Mouse (Mus musculus) stomach, postnatal 0 days (tissue): ENCODE data around the gene Tfg. TPM values are rescaled to one million over a fixed set of nuclear protein-coding genes. Genes with fewer than 3 reads are reported as not detected.
A peak's percentile ranks its signal among the peaks of the same experiment; 100 is the strongest.

ENCODE experiments used
- ATAC-seq: fragments of 200-750 bp; cut with Nextera tagmentation; 2 replicates; pipeline ENCODE4 v1.8.0; 2017; ENCODE audit not compliant: low FRiP score, low TSS enrichment
- DNase-seq: peaks from one replicate; pipeline ENCODE4 v3.0.0-alpha.2; 2016; ENCODE audit warnings: low spot score
- H3K27ac ChIP-seq: fragments of 300-500 bp; sonication (generic); replicated peaks from 2 replicates; pipeline ENCODE4 v1.5.1; 2014; ENCODE audit warnings: mild to moderate bottlenecking, control low read depth
- H3K27me3 ChIP-seq: fragments of 300-500 bp; sonication (generic); 2 replicates; pipeline ENCODE4 v1.6.1; 2014; ENCODE audit warnings: low read length; ENCODE audit not compliant: control insufficient read depth, insufficient read depth
- H3K36me3 ChIP-seq: fragments of 300-500 bp; sonication (generic); 2 replicates; pipeline ENCODE4 v1.6.1; 2014; ENCODE audit warnings: low read length, mixed read lengths; ENCODE audit not compliant: control insufficient read depth, insufficient read depth
- H3K4me1 ChIP-seq: fragments of 300-500 bp; sonication (generic); replicated peaks from 2 replicates; pipeline ENCODE4 v1.6.1; 2014; ENCODE audit warnings: antibody characterized with exemption; ENCODE audit not compliant: control insufficient read depth, insufficient read depth
- H3K4me2 ChIP-seq: fragments of 300-500 bp; sonication (generic); replicated peaks from 2 replicates; pipeline ENCODE4 v1.6.1; 2014; ENCODE audit warnings: low read depth, mild to moderate bottlenecking, control low read depth, moderate library complexity
- H3K4me3 ChIP-seq: fragments of 300-500 bp; sonication (generic); 2 replicates; pipeline ENCODE4 v1.5.1; 2014; ENCODE audit warnings: low read depth, low read length, control low read depth
- H3K9ac ChIP-seq: fragments of 300-500 bp; sonication (generic); 2 replicates; pipeline ENCODE4 v1.6.1; 2014; ENCODE audit warnings: mild to moderate bottlenecking, low read length, control low read depth, mixed read lengths
- H3K9me3 ChIP-seq: fragments of 300-500 bp; sonication (generic); 2 replicates; pipeline ENCODE4 v1.6.1; 2016; ENCODE audit warnings: low read length; ENCODE audit not compliant: control insufficient read depth
- CTCF ChIP-seq: IDR thresholded peaks from 2 replicates; pipeline ENCODE4 v1.5.1; 2016; ENCODE audit warnings: antibody characterized with exemption, low read depth, mild to moderate bottlenecking, moderate library complexity
- EP300 ChIP-seq: optimal IDR thresholded peaks from 2 replicates; pipeline ENCODE3; 2016; ENCODE audit warnings: antibody characterized with exemption
- WGBS: fragments of 180-500 bp; shearing (Covaris S2); extraction: QIAGEN DNeasy Blood & Tissue Kit; methylation state at CpG from one replicate; pipeline ENCODE4 v1.1.7; 2014; 5-methylcytosine and 5-hydroxymethylcytosine counted together
- polyA plus RNA-seq: library from polyadenylated mRNA; unstranded; fragments of >200 nt; fragmentation: Nextera tagmentation; extraction: Ambion mirVana; gene quantifications from 2 replicates; pipeline ENCODE4 v1.2.1, GENCODE M21; 2015

The Tfg gene
- 115 and 117 TPM in 2 replicates for polyA plus RNA-seq

GRCm38 (mm10) chr16:56717224-56718200 lies at the start of gene Tfg:
Gene Tfg (minus strand): TSS chr16:56717450.
- Histone ChIP-seq H3K27ac (peak within 1 kb of the TSS; percentile 96), H3K9ac (peak within 1 kb of the TSS; percentile 88), H3K4me2 (peak within 1 kb of the TSS; percentile 68), H3K27me3 (no peaks in the 10 kb centered on the region), H3K4me1 (no peaks in the 10 kb centered on the region), H3K9me3 (no peaks in the 10 kb centered on the region), H3K4me3 (peak within 1 kb of the TSS; percentile 72), H3K36me3 (no peaks in the 10 kb centered on the region)
- ATAC-seq (peak; percentile 97), DNase-seq (peak; percentile 100)
- WGBS: under 1% methylated on average over 62 of the region's 62 CpGs
- no peak for TF ChIP-seq CTCF
- TF ChIP-seq EP300: no peak

- WGBS: 29% methylated on average over 1 of the region's 1 CpGs
- TF ChIP-seq EP300 (no peak), CTCF (no peak)
Observed at GRCm38 (mm10) chr16:56729060-56729459, 11.8 kb upstream of the Tfg start.

GRCm38 (mm10) chr16:56724927-56725326 lies 7.7 kb upstream of the Tfg start:
- no peak for ATAC-seq
- no peak overlapping the region for H3K4me3 ChIP-seq
- no peak for TF ChIP-seq EP300
- no peak for TF ChIP-seq CTCF

More at GRCm38 (mm10) chr16:56729060-56729459, 11.8 kb upstream of the Tfg start:
- H3K4me1 ChIP-seq: no peaks in the 10 kb centered on the region
- no peaks in the 10 kb centered on the region for H3K9me3 ChIP-seq
- no peak overlapping the region for H3K9ac ChIP-seq
- DNase-seq: no peak
- H3K4me3 ChIP-seq: no peak overlapping the region
- no peak overlapping the region for H3K4me2 ChIP-seq
- no peaks in the 10 kb centered on the region for H3K36me3 ChIP-seq
- H3K27me3 ChIP-seq: no peaks in the 10 kb centered on the region
- H3K27ac ChIP-seq: no peak overlapping the region
- no peak for ATAC-seq

GRCm38 (mm10) chr16:56722357-56722756 lies 5.1 kb upstream of the Tfg start:
- ATAC-seq (no peak), DNase-seq (no peak)
- Histone ChIP-seq H3K27me3 (no peaks in the 10 kb centered on the region), H3K9me3 (no peaks in the 10 kb centered on the region), H3K27ac (no peak overlapping the region), H3K4me2 (no peak overlapping the region), H3K4me3 (no peak overlapping the region), H3K36me3 (no peaks in the 10 kb centered on the region), H3K4me1 (no peaks in the 10 kb centered on the region), H3K9ac (no peak overlapping the region)
- no peak for TF ChIP-seq EP300
- no peak for TF ChIP-seq CTCF
- 38% methylated on average over 4 of the region's 4 CpGs for WGBS

More at GRCm38 (mm10) chr16:56724927-56725326, 7.7 kb upstream of the Tfg start:
- no peak for DNase-seq
- H3K27ac ChIP-seq: no peak overlapping the region
- H3K4me2 ChIP-seq: no peak overlapping the region
- no peaks in the 10 kb centered on the region for H3K9me3 ChIP-seq
- WGBS: 45% methylated on average over 10 of the region's 10 CpGs
- H3K36me3 ChIP-seq: no peaks in the 10 kb centered on the region
- no peaks in the 10 kb centered on the region for H3K27me3 ChIP-seq
- no peaks in the 10 kb centered on the region for H3K4me1 ChIP-seq
- no peak overlapping the region; the same call in 1 of the 2 replicates for H3K9ac ChIP-seq

GRCm38 (mm10) chr16:56719031-56719430 lies 1.8 kb upstream of the Tfg start:
- Histone ChIP-seq H3K9me3 (no peaks in the 10 kb centered on the region), H3K4me2 (no peak overlapping the region), H3K27me3 (no peaks in the 10 kb centered on the region), H3K9ac (no peak overlapping the region), H3K36me3 (no peaks in the 10 kb centered on the region), H3K4me3 (no peak overlapping the region), H3K4me1 (no peaks in the 10 kb centered on the region), H3K27ac (no peak overlapping the region)
- TF ChIP-seq EP300: no peak
- no peak for TF ChIP-seq CTCF
- ATAC-seq (no peak), DNase-seq (no peak)

GRCm38 (mm10) chr16:56716557-56717179 lies 582 bp downstream of the Tfg start:
- peak overlapping the region; percentile 68 for H3K4me2 ChIP-seq
- 0 out of 2 replicates have a peak, but pooled peaks cover 3% of the 10 kb centered on the region for H3K36me3 ChIP-seq
- no peaks in the 10 kb centered on the region for H3K27me3 ChIP-seq
- WGBS: 1% methylated on average over 30 of the region's 38 CpGs
- H3K4me1 ChIP-seq: no peaks in the 10 kb centered on the region
- ATAC-seq (peak; percentile 7), DNase-seq (no peak)
- TF ChIP-seq EP300 (no peak), CTCF (no peak)
- H3K4me3 ChIP-seq: peak overlapping the region; percentile 72
- H3K9me3 ChIP-seq: no peaks in the 10 kb centered on the region
- peak overlapping the region; percentile 88 for H3K9ac ChIP-seq
- peak overlapping the region; percentile 96 for H3K27ac ChIP-seq
